Mouse (Mus musculus) limb, embryonic 14.5 days (tissue): ENCODE measurements around the gene Rab11fip4. TPM values are rescaled to one million over a fixed set of nuclear protein-coding genes. Genes with fewer than 3 reads are reported as not detected.

Experiments
- ATAC-seq: fragments of 200-750 bp; cut with Nextera tagmentation; 2 replicates; pipeline ENCODE4 v1.8.0; 2017; ENCODE audit warnings: low read depth, moderate number of reproducible peaks, moderate TSS enrichment; ENCODE audit not compliant: low FRiP score
- DNase-seq: peaks from one replicate; pipeline ENCODE4 v3.0.0-alpha.2; 2015; ENCODE audit warnings: low spot score
- H3K27ac ChIP-seq: fragments of 300-500 bp; sonication (generic); replicated peaks from 2 replicates; pipeline ENCODE4 v1.5.1; 2014; ENCODE audit warnings: low read depth, mild to moderate bottlenecking, low read length, moderate library complexity, mixed read lengths
- H3K27me3 ChIP-seq: fragments of 300-500 bp; sonication (generic); 2 replicates; pipeline ENCODE4 v1.6.1; 2014; ENCODE audit warnings: low read length, mixed read lengths; ENCODE audit not compliant: control insufficient read depth, insufficient read depth
- H3K36me3 ChIP-seq: fragments of 300-500 bp; sonication (generic); 2 replicates; pipeline ENCODE4 v1.6.1; 2014; ENCODE audit warnings: mild to moderate bottlenecking, low read length, moderate library complexity, mixed read lengths; ENCODE audit not compliant: control insufficient read depth, insufficient read depth
- H3K4me1 ChIP-seq: fragments of 300-500 bp; sonication (generic); 2 replicates; pipeline ENCODE4 v1.6.1; 2014; ENCODE audit warnings: antibody characterized with exemption, low read length, mixed read lengths; ENCODE audit not compliant: control insufficient read depth, insufficient read depth
- H3K4me2 ChIP-seq: fragments of 300-500 bp; sonication (generic); replicated peaks from 2 replicates; pipeline ENCODE4 v1.6.1; 2014; ENCODE audit warnings: low read depth, mild to moderate bottlenecking, low read length, moderate library complexity; ENCODE audit not compliant: severe bottlenecking
- H3K4me3 ChIP-seq: fragments of 300-500 bp; sonication (generic); replicated peaks from 2 replicates; pipeline ENCODE4 v1.5.1; 2014; ENCODE audit warnings: low read length
- H3K9ac ChIP-seq: fragments of 300-500 bp; sonication (generic); 2 replicates; pipeline ENCODE4 v1.6.1; 2014; ENCODE audit warnings: mild to moderate bottlenecking, low read depth, low read length, moderate library complexity; ENCODE audit not compliant: severe bottlenecking
- H3K9me3 ChIP-seq: fragments of 300-500 bp; sonication (generic); 2 replicates; pipeline ENCODE4 v1.6.1; 2016; ENCODE audit warnings: low read length; ENCODE audit not compliant: control insufficient read depth
- POLR2A ChIP-seq: fragments of 200-500 bp; IDR thresholded peaks from 2 replicates; pipeline ENCODE4 v1.8.0; 2012; ENCODE audit warnings: inconsistent platforms, mild to moderate bottlenecking, moderate library complexity, borderline replicate concordance; ENCODE audit not compliant: insufficient read depth, insufficient read length; ENCODE audit errors: extremely low read depth
- WGBS: fragments of 180-500 bp; shearing (Covaris S2); extraction: QIAGEN DNeasy Blood & Tissue Kit; methylation state at CpG from one replicate; pipeline ENCODE4 v1.1.7; 2014; 5-methylcytosine and 5-hydroxymethylcytosine counted together
- polyA plus RNA-seq, 2 experiments: library from polyadenylated mRNA; depleted of rRNA in 1 of 2; stranded (reverse) in 1 of 2; unstranded in 1 of 2; fragments of >200 nt; fragmentation: Nextera tagmentation in 1 of 2; extraction: Ambion mirVana in 1 of 2; gene quantifications; 2 replicates each; pipeline versions ENCODE4 v1.2.1 to v1.2.3; 2012 to 2014

Rab11fip4 gene
- polyA plus RNA-seq, 2 experiments: 7.4 to 16.4 TPM

- H3K9ac ChIP-seq: no peak overlapping the region
- no peaks in the 10 kb centered on the region for H3K4me1 ChIP-seq
- WGBS: 42% methylated on average over 3 of the region's 3 CpGs
- H3K27ac ChIP-seq: no peak overlapping the region
- no peak for TF ChIP-seq POLR2A
- no peaks in the 10 kb centered on the region for H3K27me3 ChIP-seq
- no peak overlapping the region for H3K4me3 ChIP-seq
- peaks cover 13% of the 10 kb centered on the region for H3K36me3 ChIP-seq
- no peaks in the 10 kb centered on the region for H3K9me3 ChIP-seq
- no peak overlapping the region for H3K4me2 ChIP-seq
- no peak for ATAC-seq
- no peak for DNase-seq
These were observed 90.8 kb downstream of the Rab11fip4 start for GRCm38 (mm10) chr11:79681798-79682197.

GRCm38 (mm10) chr11:79685109-79685508 lies 94.1 kb downstream of the Rab11fip4 start:
- Histone ChIP-seq H3K9ac (no peak overlapping the region), H3K27me3 (no peaks in the 10 kb centered on the region), H3K4me1 (no peaks in the 10 kb centered on the region), H3K27ac (no peak overlapping the region), H3K9me3 (no peaks in the 10 kb centered on the region), H3K36me3 (peaks cover 22% of the 10 kb centered on the region), H3K4me2 (no peak overlapping the region), H3K4me3 (no peak overlapping the region)
- no peak for ATAC-seq
- no peak for TF ChIP-seq POLR2A
- DNase-seq: no peak
- WGBS: 78% methylated on average over 11 of the region's 11 CpGs

- no peak for TF ChIP-seq POLR2A
- H3K27ac ChIP-seq: no peak overlapping the region
- no peaks in the 10 kb centered on the region for H3K9me3 ChIP-seq
- no peak overlapping the region for H3K4me3 ChIP-seq
- no peak overlapping the region for H3K9ac ChIP-seq
- H3K4me1 ChIP-seq: no peaks in the 10 kb centered on the region
- 72% methylated on average over 25 of the region's 26 CpGs for WGBS
- peak; percentile 81 for ATAC-seq
- peak; percentile 90 for DNase-seq
- H3K36me3 ChIP-seq: peaks cover 30% of the 10 kb centered on the region
- no peaks in the 10 kb centered on the region for H3K27me3 ChIP-seq
- H3K4me2 ChIP-seq: no peak overlapping the region
These were observed 95.6 kb downstream of the Rab11fip4 start for GRCm38 (mm10) chr11:79686501-79687121.

GRCm38 (mm10) chr11:79689916-79690315 lies 98.9 kb downstream of the Rab11fip4 start:
- H3K9me3 ChIP-seq: no peaks in the 10 kb centered on the region
- H3K27ac ChIP-seq: no peak overlapping the region
- no peak for TF ChIP-seq POLR2A
- H3K9ac ChIP-seq: no peak overlapping the region
- 91% methylated on average over 1 of the region's 1 CpGs for WGBS
- H3K27me3 ChIP-seq: no peaks in the 10 kb centered on the region
- H3K4me3 ChIP-seq: no peak overlapping the region
- ATAC-seq: no peak
- H3K36me3 ChIP-seq: peaks cover 46% of the 10 kb centered on the region
- H3K4me1 ChIP-seq: no peaks in the 10 kb centered on the region
- DNase-seq: no peak
- no peak overlapping the region for H3K4me2 ChIP-seq

GRCm38 (mm10) chr11:79691513-79691912 lies 100.5 kb downstream of the Rab11fip4 start:
- peaks cover 42% of the 10 kb centered on the region for H3K36me3 ChIP-seq
- H3K27me3 ChIP-seq: no peaks in the 10 kb centered on the region
- ATAC-seq (no peak), DNase-seq (no peak)
- H3K9ac ChIP-seq: no peak overlapping the region
- no peak overlapping the region for H3K4me3 ChIP-seq
- H3K27ac ChIP-seq: no peak overlapping the region
- H3K4me2 ChIP-seq: no peak overlapping the region
- TF ChIP-seq POLR2A: no peak
- 0 out of 2 replicates have a peak, but pooled peaks cover 2% of the 10 kb centered on the region for H3K4me1 ChIP-seq
- 83% methylated on average over 9 of the region's 9 CpGs for WGBS
- H3K9me3 ChIP-seq: no peaks in the 10 kb centered on the region
